Mouse (Mus musculus) left cerebral cortex, adult 2 months (tissue): ENCODE data around the gene Zbed6. TPM values are rescaled to one million over a fixed set of nuclear protein-coding genes. Genes with fewer than 3 reads are reported as not detected.

Experiments
- DNase-seq, 2 experiments: peaks; one replicate each; pipeline ENCODE4 v3.0.0; 2021 to 2022; ENCODE audit warnings: low spot score in 2 of 2, mixed read lengths in 1 of 2; ENCODE audit errors: extremely low spot score in 1 of 2
- H3K27ac ChIP-seq: fragments of 200-600 bp; 2 replicates; pipeline ENCODE4 v1.8.1; 2022
- H3K4me3 ChIP-seq: fragments of 200-600 bp; 2 replicates; pipeline ENCODE4 v1.8.1; 2022
- CTCF ChIP-seq: fragments of 200-600 bp; IDR thresholded peaks from 2 replicates; pipeline ENCODE4 v1.8.1; 2022; ENCODE audit warnings: antibody characterized with exemption, mild to moderate bottlenecking, moderate library complexity
- intact Hi-C: fragments of 180-260 bp; cut with DNase I; formaldehyde crosslinking; loops from one replicate; pipeline ENCODE4 v1.15.1; 2025
- total RNA-seq, 2 experiments: library from RNA; stranded (reverse); gene quantifications; 2 replicates each; pipeline ENCODE4 v1.2.3; 2021

Zbed6 gene
- total RNA-seq, 2 experiments from 2014 or later: 6.3 to 7.1 TPM

DNA sequence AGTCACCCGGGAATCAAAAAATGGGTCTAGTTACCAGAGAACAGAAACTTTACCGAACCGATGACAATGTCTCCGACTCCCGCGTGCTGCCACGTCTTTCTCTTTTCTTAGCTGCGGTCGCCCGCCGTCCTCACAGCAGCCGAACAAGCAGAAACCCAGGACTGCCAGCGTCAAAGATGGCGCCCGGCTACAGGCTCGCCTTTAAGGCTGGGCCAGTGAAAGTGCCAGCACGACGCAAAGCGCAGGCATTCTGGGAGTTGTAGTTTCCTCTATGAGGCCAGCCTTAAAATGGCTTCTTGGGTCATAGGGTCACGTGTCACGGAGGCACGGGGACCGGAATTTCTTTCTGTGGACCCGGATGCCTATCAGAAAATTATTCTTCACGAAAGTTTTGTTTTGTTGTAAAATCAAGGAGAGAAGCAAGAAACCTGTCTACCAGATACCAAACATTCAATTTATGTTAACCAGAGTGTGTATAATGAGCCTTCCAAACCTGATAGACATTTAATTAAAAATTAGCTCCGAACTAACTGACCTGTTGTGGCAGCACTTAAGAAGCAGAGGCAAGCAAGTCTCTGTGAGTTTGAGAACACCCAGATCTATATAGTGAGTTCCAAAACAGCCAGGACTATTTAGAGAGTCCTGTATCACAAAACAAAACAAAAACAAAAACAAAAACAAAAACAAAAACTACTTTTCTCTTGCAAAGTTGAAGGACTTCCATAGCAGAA lies 683 bp upstream of the Zbed6 start, which contains the start of gene Gm38394:
Gene Gm38394, minus strand, starts transcription at position 116 of the 731 bp plus-strand sequence.
- intact Hi-C loops: loop anchor here (5.0 kb wide), 1 partner anchor 386 kb away; no protein-coding TSS in a partner anchor
- peak; percentile 89 to 90 for DNase-seq
- H3K27ac ChIP-seq: peak within 1 kb of the TSS; percentile 96
- H3K4me3 ChIP-seq: peak within 1 kb of the TSS; percentile 77
- TF ChIP-seq CTCF: no peak

DNA sequence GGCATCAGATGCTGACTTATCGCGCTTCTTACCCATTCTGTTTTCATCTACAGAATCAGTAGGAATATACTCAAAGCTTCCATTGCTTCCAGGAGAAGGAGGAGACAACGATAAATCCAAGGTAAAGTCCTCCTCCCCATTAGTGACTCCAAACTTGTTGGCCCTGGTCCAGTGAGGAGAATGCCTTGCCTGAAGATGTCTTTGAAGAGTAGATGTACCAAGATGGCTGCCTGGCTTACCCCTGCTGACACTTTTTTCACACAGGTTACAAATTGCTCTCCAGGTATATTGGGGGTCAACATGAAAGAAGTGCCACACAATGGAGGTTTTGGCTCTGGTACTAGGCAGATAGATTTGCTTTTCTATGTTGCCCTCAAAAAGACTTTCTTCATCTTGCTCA lies 1.8 kb downstream of the Zbed6 start:
- TF ChIP-seq CTCF: no peak
- DNase-seq: no peak
- Histone ChIP-seq H3K27ac (no peak overlapping the region), H3K4me3 (no peak overlapping the region)
- intact Hi-C loops: no loop called here

DNA sequence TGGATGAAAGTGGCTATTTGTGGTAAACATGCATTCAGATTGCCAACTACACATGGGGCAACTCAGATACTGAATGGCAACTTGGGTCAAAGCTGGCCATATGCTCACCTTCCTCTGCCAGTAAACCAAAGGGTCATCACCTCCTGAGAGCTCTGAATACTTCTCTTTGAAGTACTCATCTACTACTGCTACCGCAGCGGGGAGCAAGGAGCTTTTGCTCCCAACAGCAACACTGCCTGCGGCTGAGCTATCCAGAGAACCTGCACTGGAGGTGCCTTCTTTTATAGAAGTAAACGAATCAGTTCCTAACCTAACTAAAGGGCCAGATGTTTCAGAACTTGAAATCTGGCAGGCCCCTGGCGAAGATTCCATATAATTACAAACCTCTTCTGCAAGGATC lies 3.9 kb downstream of the Zbed6 start:
- intact Hi-C loops: no loop called here
- H3K4me3 ChIP-seq: no peak overlapping the region
- no peak for DNase-seq
- TF ChIP-seq CTCF: no peak
- H3K27ac ChIP-seq: no peak overlapping the region

DNA sequence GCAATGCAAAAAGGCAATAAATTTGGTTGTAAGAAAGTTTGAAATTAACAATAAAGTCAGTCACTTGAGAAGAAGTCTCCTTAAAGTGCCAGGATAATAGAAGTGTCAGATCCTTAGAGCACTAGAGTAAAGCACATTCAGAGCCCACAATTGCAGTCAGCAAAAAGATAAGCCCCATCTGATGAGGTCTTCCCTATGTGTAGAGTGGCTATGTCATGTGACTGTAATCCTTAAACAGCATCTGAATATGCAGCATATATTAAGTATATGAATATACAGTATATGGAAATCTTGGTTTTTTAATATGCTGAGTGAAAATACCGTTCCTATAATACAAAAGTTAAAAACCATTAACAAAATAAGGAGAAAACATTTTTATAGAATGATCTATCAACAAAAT lies 7.7 kb downstream of the Zbed6 start:
- no peak for DNase-seq
- Histone ChIP-seq H3K27ac (no peak overlapping the region), H3K4me3 (no peak overlapping the region)
- no peak for TF ChIP-seq CTCF
- intact Hi-C loops: no loop called here

DNA sequence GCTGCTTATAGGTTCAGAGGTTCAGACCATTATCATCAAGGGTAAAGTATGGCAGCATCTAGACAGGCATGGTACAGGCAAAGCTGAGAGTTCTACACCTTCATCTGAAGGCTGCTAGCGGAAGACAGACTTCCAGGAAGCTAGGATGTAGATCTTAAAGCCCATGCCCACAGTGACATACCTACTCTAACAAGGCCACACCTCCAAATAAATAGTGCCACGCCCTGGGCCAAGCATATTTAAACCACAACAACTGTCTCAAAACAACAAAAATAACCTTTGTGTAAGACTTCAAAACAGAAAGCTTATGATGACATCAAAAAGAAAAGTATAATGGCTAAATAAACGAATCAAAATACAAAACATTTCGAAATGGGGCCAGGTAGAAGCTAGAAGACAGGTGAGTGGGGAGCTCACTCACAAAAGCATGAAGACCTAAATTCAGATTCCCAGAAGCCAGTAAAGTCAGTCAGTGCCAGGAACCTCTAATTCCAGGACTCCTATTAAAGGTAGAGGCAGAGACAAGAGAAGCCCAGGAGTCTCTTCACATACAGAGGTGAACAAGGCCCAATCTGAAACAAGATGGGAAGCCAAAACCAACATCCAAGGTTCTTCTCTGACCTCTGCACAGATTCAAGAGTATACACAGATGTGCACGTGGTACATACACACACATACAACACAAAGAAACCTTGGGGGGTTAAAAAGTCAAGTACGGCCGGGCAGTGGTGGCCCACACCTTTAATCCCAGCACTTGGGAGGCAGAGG lies 10.2 kb downstream of the Zbed6 start:
- no peak for DNase-seq
- TF ChIP-seq CTCF: no peak
- H3K27ac ChIP-seq: no peak overlapping the region
- intact Hi-C loops: no loop called here
- H3K4me3 ChIP-seq: no peak overlapping the region

DNA sequence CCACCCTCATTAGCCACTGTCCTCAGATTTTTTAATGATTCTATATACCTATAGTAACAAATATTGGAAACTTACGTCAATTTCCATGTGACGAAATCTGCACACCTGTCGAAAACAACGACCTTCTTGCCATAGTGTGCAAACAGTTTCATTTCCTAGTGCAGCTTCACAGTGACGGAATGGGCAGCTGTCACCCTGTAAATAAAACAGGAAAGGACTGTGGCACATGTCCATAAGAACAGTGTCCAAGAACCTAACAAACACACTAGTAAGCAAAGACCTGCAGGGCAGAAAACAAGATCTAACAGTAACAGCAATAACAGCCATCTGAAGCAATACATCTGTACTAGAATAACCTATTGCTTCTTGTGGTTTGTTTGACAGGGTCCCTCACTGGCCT lies 15.0 kb downstream of the Zbed6 start:
- intact Hi-C loops: no loop called here

DNA sequence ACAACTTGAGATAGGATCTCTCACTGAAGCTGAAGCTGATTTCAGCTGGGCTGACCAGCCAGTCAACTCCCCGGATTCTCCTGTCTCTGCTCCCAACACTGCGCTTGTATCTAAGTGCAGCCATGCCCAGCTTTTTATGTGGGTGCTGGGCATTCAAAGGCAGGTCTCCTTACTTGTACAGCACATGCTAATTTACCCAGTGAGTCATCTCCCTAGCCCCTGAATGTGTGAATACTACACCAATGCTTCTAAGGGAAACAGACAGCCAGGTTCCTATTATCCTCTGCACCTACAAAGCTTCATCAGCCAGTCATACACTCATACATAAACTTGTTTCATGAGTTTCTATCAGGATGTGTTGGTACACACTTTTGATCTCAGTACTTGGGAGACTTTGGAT lies 19.5 kb downstream of the Zbed6 start:
- intact Hi-C loops: no loop called here
- H3K27ac ChIP-seq: no peak overlapping the region
- no peak for DNase-seq
- H3K4me3 ChIP-seq: no peak overlapping the region
- TF ChIP-seq CTCF: no peak

More for the DNA sequence above, 15.0 kb downstream of the Zbed6 start:
- no peak for DNase-seq
- Histone ChIP-seq H3K27ac (no peak overlapping the region), H3K4me3 (no peak overlapping the region)
- no peak for TF ChIP-seq CTCF

DNA sequence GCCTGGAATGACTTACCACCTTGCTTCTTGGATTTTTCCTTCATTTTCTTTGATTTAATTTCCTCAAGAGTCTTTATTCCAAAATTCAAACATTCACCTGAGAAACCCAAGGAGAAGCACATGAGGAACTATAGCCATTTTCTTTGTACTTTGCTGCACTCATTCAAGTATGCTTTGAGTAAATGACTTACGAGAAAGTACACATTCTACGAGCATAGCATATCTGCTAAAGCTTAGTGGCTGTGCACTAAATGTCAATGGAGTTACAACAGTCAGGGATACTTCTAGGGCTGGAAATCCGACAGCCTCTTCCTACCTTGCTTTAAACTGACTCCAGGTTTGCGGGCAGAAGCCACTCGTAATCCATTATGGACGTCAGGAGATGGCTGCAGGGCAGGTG lies 22.2 kb downstream of the Zbed6 start:
- no peak for TF ChIP-seq CTCF
- Histone ChIP-seq H3K27ac (no peak overlapping the region), H3K4me3 (no peak overlapping the region)
- intact Hi-C loops: no loop called here
- no peak for DNase-seq

DNA sequence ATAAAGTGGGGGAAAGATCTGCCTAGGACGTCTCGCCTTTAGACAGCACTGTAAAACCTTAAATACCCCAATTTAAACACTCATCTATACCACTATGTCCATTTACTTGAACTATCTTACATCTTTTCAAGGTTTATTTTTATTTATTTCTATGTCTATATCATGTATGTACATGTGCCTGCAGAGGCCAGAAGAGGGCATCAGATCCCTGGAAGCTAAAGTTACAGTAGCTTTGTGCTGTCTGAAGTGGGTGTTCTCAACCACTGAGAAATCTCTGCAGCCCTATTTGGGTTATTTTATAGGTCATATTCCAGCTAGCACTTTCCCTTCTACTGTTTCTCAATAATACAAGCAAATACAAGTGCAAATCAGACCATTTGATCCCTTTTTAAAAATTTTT lies 28.5 kb downstream of the Zbed6 start:
- intact Hi-C loops: loop anchor here (5.0 kb wide), 2 partner anchors 65 to 415 kb away; no protein-coding TSS in a partner anchor
- Histone ChIP-seq H3K4me3 (no peak overlapping the region), H3K27ac (no peak overlapping the region)
- peak; percentile 42 for TF ChIP-seq CTCF
- no peak for DNase-seq

DNA sequence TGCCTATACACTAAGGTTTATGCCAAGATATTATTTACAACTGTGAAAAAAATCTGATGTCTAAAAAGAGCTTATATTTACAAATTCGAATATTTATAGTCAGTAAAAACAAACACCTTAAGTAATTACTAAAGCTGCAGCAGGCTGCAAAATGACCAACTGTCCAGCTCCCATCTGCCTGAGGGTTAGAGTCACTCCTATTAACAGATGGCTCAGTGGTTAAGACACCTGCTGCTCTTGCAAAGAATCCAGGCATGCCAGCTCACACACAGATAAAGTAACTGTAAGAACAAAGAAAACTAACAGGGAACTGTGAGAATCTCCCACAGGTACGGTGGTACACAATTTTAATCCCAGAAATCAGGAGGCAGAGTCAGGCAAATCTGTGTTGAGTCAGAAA lies 35.6 kb downstream of the Zbed6 start:
- intact Hi-C loops: no loop called here
- DNase-seq: no peak
- Histone ChIP-seq H3K4me3 (no peak overlapping the region), H3K27ac (no peak overlapping the region)
- TF ChIP-seq CTCF: no peak

DNA sequence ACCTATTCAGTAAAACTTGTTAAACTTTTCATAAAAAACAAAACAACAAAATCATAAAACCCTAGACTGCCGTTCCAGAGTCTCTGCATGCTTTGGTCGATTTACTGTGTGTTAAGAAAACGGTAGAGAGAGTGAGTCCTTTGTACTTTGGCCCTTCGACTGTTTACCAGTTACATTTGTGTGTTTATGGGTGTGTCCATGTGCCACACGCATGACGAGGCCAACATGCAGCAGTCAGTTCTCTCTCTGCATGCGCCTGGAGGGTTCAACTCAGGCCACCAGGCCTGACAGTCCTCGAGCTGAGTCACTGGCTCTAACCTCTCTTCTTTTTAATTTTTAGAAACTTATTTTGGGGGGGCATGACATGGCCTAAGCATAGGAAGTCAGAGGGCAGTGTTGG lies 42.4 kb downstream of the Zbed6 start:
- DNase-seq: no peak
- no peak overlapping the region for H3K4me3 ChIP-seq
- TF ChIP-seq CTCF: no peak
- no peak overlapping the region for H3K27ac ChIP-seq
- intact Hi-C loops: no loop called here

DNA sequence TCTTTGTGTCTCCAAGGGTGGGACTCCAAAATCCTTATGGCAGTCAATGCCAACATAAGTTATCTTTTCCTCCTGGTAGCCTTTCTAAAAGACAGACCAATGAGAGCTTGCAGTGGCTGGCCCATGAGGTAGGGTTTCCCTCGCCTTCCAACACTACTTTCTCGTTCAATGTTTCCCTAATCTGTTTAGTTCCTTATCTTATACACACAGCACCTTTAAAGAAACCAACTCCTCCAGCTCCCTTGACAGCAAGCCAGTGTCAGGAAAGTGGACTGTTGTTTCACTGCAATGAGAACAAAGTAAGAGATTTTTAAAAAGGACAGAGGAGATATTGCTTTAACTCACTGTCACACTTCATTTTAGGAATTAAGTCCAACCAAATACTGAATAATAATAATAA lies 42.8 kb downstream of the Zbed6 start:
- no peak overlapping the region for H3K4me3 ChIP-seq
- intact Hi-C loops: no loop called here
- DNase-seq: no peak

More for the DNA sequence above, 42.8 kb downstream of the Zbed6 start:
- no peak for TF ChIP-seq CTCF
- no peak overlapping the region for H3K27ac ChIP-seq
